Mouse (Mus musculus) gastrocnemius, adult 2 months (tissue): ENCODE data around the gene Fam129c. TPM values are rescaled to one million over a fixed set of nuclear protein-coding genes. Genes with fewer than 3 reads are reported as not detected.
A peak's percentile ranks its signal among the peaks of the same experiment; 100 is the strongest.

ENCODE experiments used
- DNase-seq: peaks from one replicate; pipeline ENCODE4 v3.0.0; 2022
- H3K27ac ChIP-seq: fragments of 200-600 bp; 2 replicates; pipeline ENCODE4 v1.8.1; 2022; ENCODE audit warnings: mild to moderate bottlenecking
- H3K4me3 ChIP-seq: fragments of 200-600 bp; 2 replicates; pipeline ENCODE4 v1.8.1; 2022; ENCODE audit warnings: mild to moderate bottlenecking, moderate library complexity
- CTCF ChIP-seq: fragments of 200-600 bp; IDR thresholded peaks from 2 replicates; pipeline ENCODE4 v1.8.1; 2022; ENCODE audit warnings: antibody characterized with exemption, mild to moderate bottlenecking, moderate library complexity
- intact Hi-C: fragments of 180-260 bp; cut with DNase I; formaldehyde crosslinking; loops from one replicate; pipeline ENCODE4 v1.15.1; 2025
- total RNA-seq, 2 experiments: library from RNA; stranded (reverse); gene quantifications; 2 replicates each; pipeline ENCODE4 v1.2.3; 2021

Fam129c gene
- total RNA-seq, 2 experiments from 2014 or later: 0.79 to 1.4 TPM

GRCm38 (mm10) chr8:71579476-71579875 lies 18.0 kb upstream of the Fam129c start:
- DNase-seq: peak; percentile 90
- Histone ChIP-seq H3K27ac (peak overlapping the region; percentile 73), H3K4me3 (peak overlapping the region; percentile 13; the same call in 1 of the 2 replicates)
- intact Hi-C loops: no loop called here
- TF ChIP-seq CTCF: no peak

- DNase-seq: no peak
- intact Hi-C loops: no loop called here
- no peak for TF ChIP-seq CTCF
- Histone ChIP-seq H3K27ac (peak overlapping the region; percentile 73; the same call in 1 of the 2 replicates), H3K4me3 (no peak overlapping the region)
These were observed 17.2 kb upstream of the Fam129c start for GRCm38 (mm10) chr8:71580201-71580600.

- peak; percentile 67 for TF ChIP-seq CTCF
- no peak overlapping the region for H3K4me3 ChIP-seq
- H3K27ac ChIP-seq: no peak overlapping the region
- intact Hi-C loops: no loop called here
- peak; percentile 56 for DNase-seq
These were observed 10.6 kb upstream of the Fam129c start for GRCm38 (mm10) chr8:71586891-71587290.

- no peak overlapping the region for H3K4me3 ChIP-seq
- TF ChIP-seq CTCF: no peak
- no peak overlapping the region for H3K27ac ChIP-seq
- intact Hi-C loops: no loop called here
- no peak for DNase-seq
These were observed 8.7 kb upstream of the Fam129c start for GRCm38 (mm10) chr8:71588762-71589161.

GRCm38 (mm10) chr8:71591017-71591416 lies 6.4 kb upstream of the Fam129c start:
- H3K27ac ChIP-seq: peak overlapping the region; percentile 98
- DNase-seq: no peak
- H3K4me3 ChIP-seq: peak overlapping the region; percentile 76
- intact Hi-C loops: no loop called here
- TF ChIP-seq CTCF: no peak

GRCm38 (mm10) chr8:71591471-71592373 lies 5.7 kb upstream of the Fam129c start, which contains the start of gene Pgls:
Gene Pgls (plus strand): TSS chr8:71592176.
- TF ChIP-seq CTCF: no peak
- intact Hi-C loops: loop anchor here (2.0 kb wide), 1 partner anchor 37 kb away; no protein-coding TSS in a partner anchor
- peak within 1 kb of the TSS; percentile 76 for H3K4me3 ChIP-seq
- peak; percentile 98 for DNase-seq
- peak within 1 kb of the TSS; percentile 98 for H3K27ac ChIP-seq

- Histone ChIP-seq H3K4me3 (peak overlapping the region; percentile 76), H3K27ac (peak overlapping the region; percentile 98)
- intact Hi-C loops: loop anchor here (2.0 kb wide), 1 partner anchor 36 kb away; no protein-coding TSS in a partner anchor
- peak; percentile 92 for DNase-seq
- no peak for TF ChIP-seq CTCF
These were observed 4.9 kb upstream of the Fam129c start for GRCm38 (mm10) chr8:71592374-71593170.

GRCm38 (mm10) chr8:71593556-71594323 lies 3.7 kb upstream of the Fam129c start:
- Histone ChIP-seq H3K27ac (peak overlapping the region; percentile 98), H3K4me3 (no peak overlapping the region)
- TF ChIP-seq CTCF: no peak
- no peak for DNase-seq
- intact Hi-C loops: loop anchor here (2.0 kb wide), 1 partner anchor 35 kb away; no protein-coding TSS in a partner anchor

GRCm38 (mm10) chr8:71594324-71594722 lies 3.1 kb upstream of the Fam129c start:
- DNase-seq: no peak

GRCm38 (mm10) chr8:71595862-71596261 lies 1.6 kb upstream of the Fam129c start:
- no peak for TF ChIP-seq CTCF
- no peak overlapping the region; the same call in 1 of the 2 replicates for H3K4me3 ChIP-seq
- H3K27ac ChIP-seq: no peak overlapping the region; the same call in 1 of the 2 replicates
- intact Hi-C loops: loop anchor here (1.0 to 5.0 kb wide), 2 partner anchors 35 to 66 kb away; no protein-coding TSS in a partner anchor
- peak; percentile 93 for DNase-seq

More at GRCm38 (mm10) chr8:71594324-71594722, 3.1 kb upstream of the Fam129c start:
- Histone ChIP-seq H3K27ac (no peak overlapping the region), H3K4me3 (no peak overlapping the region)
- no peak for TF ChIP-seq CTCF
- intact Hi-C loops: no loop called here

GRCm38 (mm10) chr8:71596384-71596783 lies 1.1 kb upstream of the Fam129c start:
- DNase-seq: no peak
- no peak for TF ChIP-seq CTCF
- Histone ChIP-seq H3K27ac (no peak overlapping the region; the same call in 1 of the 2 replicates), H3K4me3 (no peak overlapping the region)
- intact Hi-C loops: loop anchor here (1.0 to 5.0 kb wide), 2 partner anchors 35 to 66 kb away; no protein-coding TSS in a partner anchor

- no peak for TF ChIP-seq CTCF
- H3K27ac ChIP-seq: no peak overlapping the region
- no peak overlapping the region for H3K4me3 ChIP-seq
- DNase-seq: no peak
- intact Hi-C loops: loop anchor here (1.0 to 5.0 kb wide), 2 partner anchors 35 to 66 kb away; no protein-coding TSS in a partner anchor
These were observed 650 bp upstream of the Fam129c start for GRCm38 (mm10) chr8:71596798-71597197.
